Mouse (Mus musculus) gastrocnemius, postnatal 36 days (tissue): ENCODE measurements around the gene Zbtb32. TPM values are rescaled to one million over a fixed set of nuclear protein-coding genes. Genes with fewer than 3 reads are reported as not detected.

Source experiments
- DNase-seq, 2 experiments: peaks; one replicate each; pipeline ENCODE4 v3.0.0; 2022
- intact Hi-C: fragments of 180-260 bp; cut with DNase I; formaldehyde crosslinking; loops from one replicate; pipeline ENCODE4 v1.15.1; 2025
- total RNA-seq, 2 experiments: library from RNA; stranded (reverse); gene quantifications; 2 replicates each; pipeline ENCODE4 v1.2.3; 2021

The Zbtb32 gene
- total RNA-seq, 2 experiments from 2014 or later: not detected

- intact Hi-C loops: no loop called here
- DNase-seq: no peak
Measured at GRCm38 (mm10) chr7:30581547-30581946, 17.2 kb downstream of the Zbtb32 start.

- intact Hi-C loops: no loop called here
- DNase-seq: no peak
Measured at GRCm38 (mm10) chr7:30579950-30580349, 18.8 kb downstream of the Zbtb32 start.

GRCm38 (mm10) chr7:30572969-30573368 lies 25.7 kb downstream of the Zbtb32 start:
- intact Hi-C loops: no loop called here
- peak; percentile 71 to 75 for DNase-seq

DNA sequence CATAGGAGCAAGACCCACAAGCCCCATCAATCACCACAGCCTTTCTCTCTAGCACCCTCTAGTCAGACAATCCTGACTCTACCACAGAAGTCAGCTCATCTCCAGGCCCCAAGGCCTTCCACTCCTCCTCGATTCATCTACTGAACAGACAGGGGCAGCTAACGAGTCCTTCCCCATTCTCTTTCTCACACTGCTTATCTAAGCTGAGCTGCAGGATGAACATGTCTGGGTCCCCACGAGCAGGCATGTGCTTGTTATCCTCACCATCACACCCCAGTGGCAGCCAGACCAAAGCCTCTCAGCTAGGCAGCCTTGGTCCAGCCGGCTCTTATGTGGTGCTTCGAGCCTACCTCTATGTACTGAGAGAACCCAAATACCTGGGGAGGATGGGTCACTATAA lies 26.3 kb downstream of the Zbtb32 start:
- intact Hi-C loops: no loop called here
- DNase-seq: no peak

DNA sequence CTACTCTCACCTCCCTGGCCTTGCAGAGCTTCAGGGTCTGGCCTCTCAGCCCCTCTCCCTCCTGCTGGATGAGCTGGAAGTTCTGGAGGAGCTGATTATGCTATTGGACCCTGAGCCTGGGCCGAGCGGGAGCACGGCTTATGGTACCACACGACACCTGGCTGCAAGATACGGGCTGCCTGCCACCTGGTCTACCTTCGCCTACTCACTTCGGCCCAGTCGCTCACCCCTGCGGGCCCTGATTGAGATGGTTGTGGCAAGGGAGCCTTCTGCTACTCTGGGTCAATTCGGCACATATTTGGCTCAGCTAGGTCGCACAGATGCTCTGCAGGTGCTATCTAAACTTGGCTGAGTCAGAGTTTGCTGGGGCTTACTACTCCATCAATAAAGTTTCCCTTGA lies 31.2 kb downstream of the Zbtb32 start:
- intact Hi-C loops: no loop called here
- DNase-seq: no peak

DNA sequence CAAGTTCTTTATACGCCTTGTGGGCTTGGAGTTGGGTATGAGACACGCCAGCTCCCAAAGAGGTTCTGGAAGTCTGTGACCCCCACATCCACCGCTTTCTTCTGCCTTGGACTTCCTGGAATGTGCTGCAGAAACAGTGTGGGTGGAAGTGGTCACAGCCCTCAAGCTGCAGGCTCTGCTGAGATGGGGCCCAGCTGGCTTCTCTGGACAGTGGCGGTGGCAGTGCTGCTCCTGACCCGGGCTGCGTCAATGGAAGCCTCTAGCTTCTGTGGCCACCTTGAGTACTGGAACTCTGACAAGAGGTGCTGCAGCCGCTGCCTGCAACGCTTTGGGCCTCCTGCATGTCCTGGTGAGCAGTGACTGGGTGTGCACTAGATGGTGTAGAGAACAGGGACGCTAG lies 32.7 kb downstream of the Zbtb32 start:
- DNase-seq: no peak
- intact Hi-C loops: no loop called here

DNA sequence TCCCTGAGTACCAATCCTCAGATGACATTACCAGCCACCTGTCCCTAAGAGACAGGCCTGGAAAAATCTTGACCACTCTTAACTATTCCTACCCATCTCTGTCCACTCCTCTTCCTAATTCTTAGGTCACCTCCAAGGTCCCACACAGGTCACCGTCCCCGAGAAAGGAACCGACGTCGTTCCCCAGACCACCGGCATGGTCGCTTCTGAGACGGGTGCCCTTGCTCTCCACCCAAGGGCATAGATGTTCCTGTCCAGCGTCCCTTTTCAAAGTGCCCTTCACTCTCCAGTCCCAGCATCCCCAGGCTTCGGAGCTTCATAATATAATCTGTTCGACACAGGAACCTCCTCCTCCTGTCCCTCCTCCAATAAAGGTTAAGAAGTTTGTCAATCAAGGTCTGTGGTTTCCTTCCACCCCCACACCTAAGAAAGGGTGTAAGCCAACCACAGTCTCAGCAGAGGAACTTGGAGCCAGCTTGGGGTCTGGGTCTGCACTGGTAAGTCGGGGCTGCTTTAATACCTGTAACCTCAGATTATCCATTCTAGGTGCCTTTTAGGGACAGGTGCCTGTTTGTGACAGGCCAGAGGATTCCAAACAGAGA lies 33.6 kb downstream of the Zbtb32 start, which contains the start of gene Igflr1:
Igflr1 (plus strand) TSS at position 458 of the 602 bp plus-strand sequence.
- intact Hi-C loops: no loop called here
- DNase-seq: no peak

DNA sequence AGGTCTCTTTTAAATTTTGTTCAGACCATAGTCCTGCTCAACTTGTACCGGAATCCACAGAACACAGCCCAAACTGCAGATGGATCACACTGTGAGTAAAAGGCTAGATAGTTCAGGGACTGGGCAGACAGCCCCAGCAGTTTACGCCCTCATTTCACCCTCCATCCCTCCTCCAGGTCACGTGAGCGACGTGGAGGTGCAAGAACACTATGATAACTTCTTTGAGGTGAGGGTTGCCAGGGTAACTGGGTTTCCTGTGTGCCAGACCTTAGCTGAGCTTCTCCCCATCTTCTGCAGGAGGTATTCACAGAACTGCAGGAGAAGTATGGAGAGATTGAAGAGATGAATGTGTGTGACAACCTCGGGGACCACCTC lies 34.8 kb downstream of the Zbtb32 start:
- no peak for DNase-seq
- intact Hi-C loops: no loop called here

DNA sequence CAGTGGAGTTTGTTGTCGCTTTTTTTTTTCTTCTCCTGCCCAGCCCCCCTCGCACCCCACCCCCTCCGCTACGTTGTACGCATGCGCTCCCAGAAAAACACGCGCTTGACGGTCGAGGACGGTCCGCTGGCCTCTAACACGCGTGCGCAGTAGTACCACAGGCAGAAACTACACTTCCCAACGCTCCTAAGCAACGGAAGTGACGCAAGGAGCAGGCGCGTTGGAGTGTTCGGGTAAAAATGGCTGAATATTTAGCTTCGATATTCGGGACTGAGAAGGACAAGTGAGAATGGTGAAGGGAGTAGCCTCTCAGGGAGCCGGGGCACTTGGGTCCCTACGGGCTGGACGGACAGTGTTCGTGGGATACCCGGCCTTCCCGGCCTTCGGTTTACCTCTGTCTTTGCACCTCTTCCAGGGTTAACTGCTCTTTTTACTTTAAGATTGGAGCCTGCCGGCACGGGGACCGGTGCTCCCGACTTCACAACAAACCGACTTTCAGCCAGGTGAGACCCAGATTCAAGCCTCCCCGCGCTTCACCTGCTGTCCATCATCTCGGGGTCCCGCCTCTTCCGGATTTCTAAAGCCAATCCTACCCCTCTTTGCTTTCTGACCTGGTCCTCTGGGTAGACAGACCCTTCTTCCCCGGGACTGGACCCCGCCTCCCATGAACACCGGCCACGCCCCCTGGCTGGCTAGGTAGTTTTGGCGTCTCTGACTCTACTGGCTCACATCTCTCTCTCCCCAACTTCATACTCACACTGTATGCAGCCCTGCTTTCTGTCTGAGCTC lies 35.4 kb downstream of the Zbtb32 start, which contains the start of the genes U2af1l4, Gm49396 and Psenen:
U2af1l4 (plus strand) TSS at position 185 of the 789 bp plus-strand sequence.
Gm49396 (plus strand) TSS at position 228 of the 789 bp plus-strand sequence.
Psenen (minus strand) TSS at position 511 of the 789 bp plus-strand sequence.
- intact Hi-C loops: no loop called here

GRCm38 (mm10) chr7:30562526-30563116 lies 36.1 kb downstream of the Zbtb32 start:
- DNase-seq: no peak
- intact Hi-C loops: no loop called here

More for the DNA sequence above, 35.4 kb downstream of the Zbtb32 start, which contains the start of the genes U2af1l4, Gm49396 and Psenen:
- peak; percentile 90 to 96 for DNase-seq

- DNase-seq: no peak
- intact Hi-C loops: no loop called here
Measured at GRCm38 (mm10) chr7:30560296-30560695, 38.4 kb downstream of the Zbtb32 start.

GRCm38 (mm10) chr7:30559443-30559954 lies 39.2 kb downstream of the Zbtb32 start, which contains the start of gene Lin37:
TSS of gene Lin37 (minus strand) at chr7:30559838.
- intact Hi-C loops: no loop called here
- DNase-seq: peak; percentile 93 to 95

DNA sequence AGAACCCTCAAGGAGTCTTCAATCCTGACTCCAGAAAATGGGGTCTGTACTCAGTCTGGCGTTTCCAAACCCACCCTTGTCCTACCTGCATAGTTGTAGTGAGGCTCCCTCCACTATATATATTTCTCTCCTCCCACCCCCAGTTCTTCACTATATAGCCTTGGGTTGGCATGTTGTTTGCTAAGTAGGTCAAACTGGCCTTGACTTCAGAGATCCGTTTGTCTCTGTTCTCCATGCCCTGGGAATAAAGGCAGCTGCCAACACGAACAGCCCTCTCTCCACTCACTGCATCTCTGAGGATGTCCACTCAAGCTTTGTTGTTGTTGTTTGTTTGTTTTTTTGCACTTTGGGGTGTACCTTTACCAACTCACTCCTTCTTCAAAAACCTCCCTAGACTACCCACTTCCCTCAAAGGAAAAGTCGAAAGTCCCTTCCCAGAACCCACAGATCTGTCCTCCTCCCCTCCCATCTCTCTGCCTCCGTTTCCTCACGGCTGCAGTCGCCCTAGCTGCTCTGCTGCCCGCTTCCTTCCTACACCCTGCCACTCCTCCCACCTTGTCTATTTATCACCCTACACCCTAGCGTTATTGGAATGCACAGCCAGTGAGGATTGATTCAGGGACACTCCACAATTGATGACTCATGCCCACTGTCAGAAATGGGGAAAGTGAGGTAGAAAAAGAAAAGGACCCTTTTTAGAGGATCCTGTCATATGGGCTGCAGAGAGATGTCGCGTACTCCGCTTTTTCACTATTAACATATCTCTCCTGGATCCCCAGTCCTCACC lies 39.9 kb downstream of the Zbtb32 start:
- intact Hi-C loops: no loop called here
- no peak for DNase-seq

DNA sequence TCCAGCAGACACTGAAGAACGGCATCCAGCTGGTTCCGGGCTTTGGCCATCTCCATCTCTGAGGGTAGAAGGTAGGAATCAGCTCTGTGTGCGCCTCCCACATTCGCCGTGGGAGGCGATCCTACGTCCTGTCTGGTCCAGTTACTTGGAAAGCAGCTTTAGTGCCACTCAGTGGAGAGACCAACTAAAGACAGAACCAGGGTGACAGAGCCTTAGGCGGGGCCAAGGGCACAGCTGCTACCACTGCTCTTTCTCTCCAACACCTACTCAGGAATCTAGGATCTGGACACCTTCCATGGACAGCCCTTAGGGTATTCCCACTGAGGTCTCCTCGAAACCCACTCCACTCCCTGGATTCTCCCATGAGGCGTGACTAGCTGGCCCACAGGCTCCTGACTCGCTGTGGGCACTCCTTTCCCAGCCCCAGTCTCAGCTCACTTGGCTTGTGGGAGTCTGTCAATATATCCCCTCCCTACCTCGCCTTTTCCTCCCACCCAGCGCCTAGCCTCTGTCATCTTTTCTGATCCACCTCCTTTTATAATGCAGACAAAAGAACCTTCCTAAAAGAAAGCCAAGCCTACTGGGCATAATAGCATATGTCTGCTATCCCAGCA lies 40.7 kb downstream of the Zbtb32 start:
- no peak for DNase-seq
- intact Hi-C loops: no loop called here

- no peak for DNase-seq
- intact Hi-C loops: no loop called here
Measured at GRCm38 (mm10) chr7:30556894-30557536, 41.7 kb downstream of the Zbtb32 start.

DNA sequence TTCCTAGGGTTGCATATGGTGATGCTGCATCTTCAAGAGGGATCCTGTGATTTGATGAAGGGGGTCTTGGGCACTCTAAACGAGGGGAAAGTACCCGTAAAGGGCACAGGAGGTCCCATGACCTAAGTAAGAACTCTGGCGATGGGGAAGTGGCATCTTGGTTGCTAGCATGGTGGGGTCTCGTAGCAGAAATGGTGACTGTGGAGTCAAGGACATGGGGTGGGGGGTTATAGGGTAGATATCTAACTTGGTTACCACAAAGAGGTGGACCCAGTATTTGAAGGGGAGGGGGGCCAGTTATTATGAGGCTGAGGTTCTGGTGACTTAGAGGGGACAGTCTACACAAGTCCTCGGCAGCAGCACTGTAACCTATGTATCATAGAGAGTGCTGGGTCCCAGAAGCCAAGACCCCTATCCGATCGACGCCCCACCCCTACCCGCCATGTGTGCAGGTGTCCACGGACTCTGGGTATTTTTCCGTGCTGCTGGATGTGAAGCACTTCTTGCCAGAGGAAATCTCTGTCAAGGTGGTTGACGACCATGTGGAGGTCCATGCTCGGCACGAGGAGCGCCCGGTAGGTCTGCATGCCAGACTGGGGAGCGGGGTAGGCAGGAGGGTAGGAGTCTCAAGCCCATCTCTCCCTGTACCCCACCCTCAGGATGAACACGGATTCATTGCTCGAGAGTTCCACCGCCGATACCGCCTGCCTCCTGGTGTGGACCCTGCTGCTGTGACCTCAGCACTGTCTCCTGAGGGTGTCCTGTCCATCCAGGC lies 44.7 kb downstream of the Zbtb32 start:
- intact Hi-C loops: no loop called here
- no peak for DNase-seq

DNA sequence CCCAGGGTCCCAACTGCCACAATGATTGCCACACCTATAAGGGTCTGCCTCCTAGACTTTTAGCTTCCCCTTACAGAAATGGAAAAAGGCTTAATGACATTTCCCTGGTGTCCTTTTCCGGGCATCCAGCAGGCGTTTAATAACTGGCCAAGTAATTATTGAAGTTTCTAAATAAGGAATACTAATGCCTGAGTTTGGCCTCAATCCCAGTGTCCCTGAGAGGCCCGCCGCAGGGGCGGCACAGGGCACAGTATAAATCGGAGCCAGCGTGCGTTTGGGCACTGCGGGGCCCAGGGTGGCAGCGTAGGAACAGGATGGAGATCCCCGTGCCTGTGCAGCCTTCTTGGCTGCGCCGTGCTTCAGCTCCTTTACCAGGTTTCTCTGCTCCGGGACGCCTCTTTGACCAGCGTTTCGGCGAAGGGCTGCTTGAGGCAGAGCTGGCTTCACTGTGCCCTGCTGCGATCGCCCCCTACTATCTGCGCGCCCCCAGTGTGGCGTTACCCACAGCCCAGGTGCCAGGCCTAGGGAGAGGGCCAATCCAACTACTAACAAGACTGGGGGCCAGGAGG lies 45.6 kb downstream of the Zbtb32 start:
- intact Hi-C loops: no loop called here
- DNase-seq: peak; percentile 55
